Mouse (Mus musculus) spleen, postnatal 4 days (tissue): ENCODE results near the gene Kcnc4.

ENCODE experiments used
- DNase-seq, 2 experiments: peaks; one replicate each; pipeline ENCODE4 v3.0.0; 2022; ENCODE audit warnings: low spot score in 2 of 2

Gene Kcnc4

DNA sequence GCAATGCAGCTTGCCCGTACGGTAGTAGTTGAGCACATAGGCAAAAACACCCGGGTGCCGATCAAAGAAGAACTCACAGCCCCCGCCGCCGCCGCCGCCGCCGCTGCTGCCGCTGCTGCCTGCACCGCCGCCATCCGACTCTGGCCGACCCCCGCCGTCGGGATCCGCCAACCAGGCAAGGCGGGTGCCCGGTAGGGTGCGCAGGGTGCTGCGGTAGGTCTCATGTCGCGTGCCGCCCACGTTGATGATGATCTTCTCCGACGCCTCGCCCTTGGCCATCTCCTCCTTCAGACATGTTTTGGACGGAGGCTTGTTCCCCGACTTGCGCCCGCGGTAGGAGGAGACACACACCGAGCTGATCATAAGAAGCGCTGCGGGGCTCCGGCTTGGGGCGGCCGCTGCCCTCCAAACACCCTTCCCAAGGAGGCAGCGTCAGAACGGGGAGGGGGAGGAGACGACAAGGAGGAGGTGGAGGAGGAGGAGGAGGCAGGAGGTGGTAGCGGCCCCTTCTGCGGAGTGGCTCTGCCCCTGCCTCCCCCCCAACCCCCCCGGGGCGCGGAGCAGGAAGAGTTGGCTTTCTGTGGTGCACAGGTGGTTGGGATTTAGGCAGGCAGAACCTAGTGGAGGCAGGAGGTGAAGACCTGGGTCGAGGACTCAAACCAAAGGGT is 690 bp downstream of the Kcnc4 start:
- no peak for DNase-seq

DNA sequence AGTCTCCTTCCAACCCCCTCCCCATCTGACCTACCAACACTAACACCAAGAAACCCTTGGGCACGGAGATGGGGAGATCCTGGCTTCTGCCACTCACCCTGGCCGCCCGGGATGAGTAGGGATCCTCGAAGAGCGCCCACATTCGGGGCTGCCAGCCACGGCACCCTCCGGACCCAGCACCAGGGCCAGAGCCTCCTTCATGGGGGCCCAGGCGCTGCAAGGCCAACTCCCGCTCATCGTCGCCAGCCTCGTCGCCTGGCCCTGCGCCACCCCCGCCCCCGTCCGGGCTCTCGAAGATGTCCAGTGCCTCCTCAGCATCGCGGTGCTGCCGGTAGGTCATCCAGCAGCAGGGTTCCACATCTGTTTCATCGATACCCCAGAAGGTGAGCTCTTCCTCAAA is 1.2 kb downstream of the Kcnc4 start:
- DNase-seq, result no peak

DNA sequence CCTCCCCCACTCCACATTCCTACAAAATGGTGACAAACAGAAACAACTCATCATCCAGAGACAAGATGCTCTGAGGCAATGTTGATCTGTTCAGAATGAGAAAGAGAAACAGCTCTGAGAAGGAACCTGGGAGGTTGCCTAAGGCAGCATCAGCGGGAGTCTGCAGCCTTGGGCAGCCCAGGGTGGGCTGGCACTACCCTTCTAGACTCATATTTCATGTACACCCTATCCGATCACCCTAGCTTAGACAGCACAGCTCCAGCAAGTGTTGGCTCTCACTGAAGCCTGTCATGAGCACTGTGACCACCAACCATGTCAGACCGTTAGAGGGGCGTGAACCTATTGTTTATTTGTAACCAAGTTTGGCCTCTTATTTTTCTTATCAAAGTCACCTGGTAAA is 5.1 kb downstream of the Kcnc4 start:
- DNase-seq, result no peak

DNA sequence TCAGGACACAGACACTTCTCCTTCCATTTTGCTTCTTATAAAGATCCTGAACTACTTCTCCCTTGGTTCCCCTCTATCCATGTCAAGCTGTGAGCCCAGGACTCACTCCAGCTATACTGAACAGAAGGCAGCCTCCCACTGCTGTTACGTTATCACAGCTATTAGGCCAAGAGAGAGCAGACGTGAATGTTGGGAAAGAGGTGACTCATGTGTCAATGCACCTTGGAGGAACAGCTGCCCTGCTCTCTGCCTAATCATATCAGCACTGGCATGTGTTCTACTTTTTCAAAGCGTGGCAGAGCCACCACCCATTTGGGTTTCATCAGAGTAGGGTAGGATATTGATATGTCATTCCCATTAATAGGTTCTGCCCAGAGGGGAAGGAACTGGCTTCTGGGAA is 12.5 kb downstream of the Kcnc4 start:
- no peak for DNase-seq

DNA sequence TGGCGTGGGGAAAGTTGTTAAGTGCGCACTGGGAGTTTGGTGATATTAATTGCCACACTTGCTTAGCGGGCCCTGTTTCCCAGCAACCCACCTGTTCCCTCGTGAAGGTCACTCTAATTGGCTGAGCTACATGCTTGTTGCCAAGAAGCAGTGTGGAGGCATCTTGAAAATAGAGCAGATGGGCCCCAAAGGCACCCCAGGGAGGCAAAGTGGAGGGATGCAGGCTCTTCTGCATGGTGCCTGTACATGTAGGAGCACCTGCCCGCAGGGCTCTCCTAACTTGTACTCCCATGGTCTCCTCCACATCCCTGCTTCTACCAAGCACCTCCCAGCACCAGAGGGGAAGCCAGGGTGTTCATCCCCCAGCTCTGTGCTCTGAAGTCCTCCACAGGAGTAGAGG is 15.5 kb downstream of the Kcnc4 start:
- no peak for DNase-seq

DNA sequence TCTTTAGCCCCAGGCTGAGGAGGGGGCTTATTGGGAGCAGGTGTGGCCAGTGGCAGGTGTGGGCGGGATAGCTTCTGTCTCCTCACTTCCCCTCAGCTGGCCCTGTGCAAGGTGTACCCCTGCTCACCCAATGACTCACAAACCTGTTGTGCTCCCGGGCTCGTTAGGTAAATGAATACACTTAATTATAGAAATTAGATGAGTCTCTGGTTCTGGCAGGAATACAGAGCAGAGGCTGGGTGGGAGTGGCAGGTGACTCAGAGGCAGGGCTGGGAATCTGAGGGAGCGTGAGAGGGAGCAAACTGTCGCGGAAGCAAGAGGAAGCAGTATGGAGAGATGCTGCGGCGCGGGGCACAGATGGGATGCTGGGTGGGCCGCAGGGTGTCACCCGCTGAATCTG is 17.2 kb downstream of the Kcnc4 start:
- DNase-seq, result no peak

DNA sequence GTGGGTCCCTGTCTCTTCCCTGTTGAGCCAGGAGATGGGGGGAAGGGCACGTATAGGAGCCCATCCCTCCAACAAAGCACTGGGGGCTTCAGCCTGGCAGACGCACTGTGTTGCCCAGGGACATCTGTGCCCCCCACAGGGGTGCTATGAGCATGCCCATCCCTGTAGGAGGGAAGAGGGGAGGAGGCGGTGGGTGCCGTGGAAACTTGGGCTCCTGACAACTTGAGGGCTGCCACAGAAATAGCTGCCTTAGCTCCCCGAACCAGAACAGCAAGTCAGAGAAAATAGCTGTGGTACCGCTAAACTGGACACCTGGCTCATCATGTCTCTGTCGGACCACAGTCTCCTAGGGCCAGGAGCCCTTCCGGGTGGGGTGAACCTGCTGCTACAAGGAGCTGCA is 18.0 kb downstream of the Kcnc4 start:
- no peak for DNase-seq

DNA sequence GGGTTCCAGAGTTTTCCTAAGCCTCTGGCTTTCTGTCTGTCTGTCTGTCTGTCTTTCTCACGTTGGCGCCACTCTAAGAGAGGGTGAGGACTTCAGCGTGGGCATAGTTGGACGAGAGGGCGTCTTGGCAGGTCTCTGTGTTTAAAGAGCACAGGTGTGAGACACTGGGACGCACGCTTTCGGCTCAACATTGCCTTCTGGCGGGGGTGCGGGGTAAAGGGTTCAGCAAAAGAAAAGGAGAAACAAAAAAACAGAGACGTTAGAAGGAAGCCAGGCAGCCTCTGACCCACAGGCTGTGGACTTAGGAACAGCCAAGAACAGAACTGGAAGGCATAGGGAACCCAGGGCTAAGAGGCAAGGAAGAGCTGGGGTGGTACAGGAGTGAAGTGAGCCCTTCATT is 20.1 kb downstream of the Kcnc4 start:
- no peak for DNase-seq

DNA sequence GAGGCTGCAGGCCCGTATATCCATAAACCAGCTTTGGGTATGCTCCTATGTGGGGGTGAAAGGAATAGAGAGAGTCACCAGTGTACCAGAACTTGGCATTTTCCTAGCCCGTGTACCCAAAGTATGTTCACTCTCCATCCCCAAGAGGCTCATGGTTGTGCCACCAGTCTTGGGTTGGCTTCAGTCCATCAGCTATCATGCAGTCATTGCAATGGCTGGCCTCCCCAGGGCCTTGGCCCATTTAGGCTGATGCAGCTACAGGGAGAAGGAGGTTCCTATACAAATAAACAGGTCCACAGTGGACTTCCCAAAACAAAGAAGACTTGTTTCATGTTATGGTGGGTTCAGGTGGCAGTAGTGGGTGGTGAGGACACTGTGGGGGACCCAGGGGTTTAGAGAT is 21.7 kb downstream of the Kcnc4 start:
- DNase-seq, result no peak

DNA sequence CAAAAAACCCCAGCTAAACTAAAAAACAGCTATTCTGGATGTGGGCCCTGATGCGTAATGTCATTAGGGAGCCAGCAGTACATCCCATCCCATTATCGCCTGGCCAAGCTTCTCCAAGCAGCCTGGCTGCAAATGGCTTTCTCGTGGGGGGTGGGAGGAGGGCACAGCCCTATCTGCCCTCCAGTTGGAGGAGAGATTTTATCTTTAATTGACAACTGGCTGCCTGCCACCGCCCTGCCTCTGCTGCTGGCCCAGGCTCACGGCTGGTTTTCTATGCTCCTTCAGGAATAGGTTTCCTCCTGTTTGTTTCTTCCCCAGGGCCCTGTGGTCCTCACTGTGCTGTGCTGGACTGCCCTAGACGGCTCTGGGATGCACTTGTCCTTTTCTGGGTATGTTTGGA is 22.9 kb downstream of the Kcnc4 start:
- no peak for DNase-seq

DNA sequence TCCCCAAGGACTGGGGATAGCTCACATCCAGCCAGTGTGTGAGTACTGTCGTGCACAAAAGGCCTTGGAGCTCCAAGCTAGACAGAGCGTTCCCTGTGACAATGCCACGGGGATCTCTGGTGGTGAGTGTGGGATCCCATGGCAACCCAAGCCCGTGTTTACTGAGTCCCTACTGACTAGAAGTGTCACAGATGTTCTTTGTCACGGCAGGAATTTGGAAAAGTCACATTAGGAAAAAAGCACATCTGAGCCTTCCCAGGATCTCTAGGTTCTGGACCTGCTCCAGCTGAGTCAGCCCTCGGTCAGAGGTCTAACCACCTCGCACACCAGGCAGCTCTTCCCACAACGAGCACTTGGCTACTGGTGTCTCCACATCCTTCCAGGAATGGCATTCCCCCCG is 25.7 kb downstream of the Kcnc4 start:
- DNase-seq, result no peak

DNA sequence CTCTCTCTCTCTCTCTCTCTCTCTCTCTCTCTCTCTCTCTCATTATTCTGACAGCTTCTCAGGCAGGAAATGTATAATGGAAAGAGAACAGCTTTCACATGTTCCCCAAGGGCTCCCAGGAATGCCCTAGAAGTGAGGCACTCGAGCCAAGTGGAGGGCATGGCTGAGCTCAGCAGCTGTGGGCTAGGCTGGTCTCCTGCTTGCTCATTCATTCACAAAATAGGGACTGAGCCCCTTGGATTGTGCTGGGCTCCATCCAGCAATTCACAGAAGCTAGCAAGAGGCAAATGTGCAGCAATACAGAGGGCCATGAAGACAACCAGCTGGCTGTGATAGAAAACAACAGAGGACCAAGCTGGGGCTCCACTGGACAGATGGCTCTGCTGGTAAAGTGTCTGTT is 28.1 kb downstream of the Kcnc4 start:
- DNase-seq, result no peak

DNA sequence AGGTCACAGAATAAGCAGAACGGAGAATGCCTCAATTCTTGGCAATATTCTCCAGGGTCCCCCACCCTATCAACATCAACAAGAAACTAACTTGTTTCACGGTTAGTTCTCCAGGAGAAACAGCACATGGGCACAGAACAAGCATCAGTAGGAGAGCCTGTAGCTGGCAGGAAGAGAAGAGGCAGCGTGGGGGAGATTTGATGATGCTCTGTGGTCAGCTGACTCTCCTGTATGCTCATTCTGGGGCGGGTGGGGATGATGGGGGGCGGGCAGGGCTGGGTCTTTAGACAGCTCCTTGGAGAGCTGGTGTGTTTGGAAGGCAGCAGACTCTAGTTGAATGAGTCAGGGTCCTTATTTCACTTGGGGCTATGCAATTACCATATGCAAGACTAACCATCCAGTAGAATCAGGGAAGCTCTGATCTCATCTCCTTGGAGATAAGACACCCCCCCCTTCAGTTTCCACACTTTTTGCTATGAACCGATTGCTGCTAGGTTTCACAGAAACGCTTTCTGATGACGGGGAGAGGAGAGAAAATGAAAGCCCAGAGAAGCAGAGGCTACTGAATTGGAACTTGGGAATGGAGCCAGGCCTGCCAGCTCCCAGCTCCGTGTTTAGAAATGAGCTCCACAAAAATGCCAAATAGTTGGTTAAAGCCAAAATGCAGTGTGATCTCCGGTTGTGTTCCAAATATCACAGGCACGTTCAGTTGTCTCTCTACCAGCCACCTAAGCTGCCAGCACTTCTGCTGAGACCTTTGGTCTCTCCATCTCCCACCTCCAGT is 34.9 kb downstream of the Kcnc4 start:
- no peak for DNase-seq

DNA sequence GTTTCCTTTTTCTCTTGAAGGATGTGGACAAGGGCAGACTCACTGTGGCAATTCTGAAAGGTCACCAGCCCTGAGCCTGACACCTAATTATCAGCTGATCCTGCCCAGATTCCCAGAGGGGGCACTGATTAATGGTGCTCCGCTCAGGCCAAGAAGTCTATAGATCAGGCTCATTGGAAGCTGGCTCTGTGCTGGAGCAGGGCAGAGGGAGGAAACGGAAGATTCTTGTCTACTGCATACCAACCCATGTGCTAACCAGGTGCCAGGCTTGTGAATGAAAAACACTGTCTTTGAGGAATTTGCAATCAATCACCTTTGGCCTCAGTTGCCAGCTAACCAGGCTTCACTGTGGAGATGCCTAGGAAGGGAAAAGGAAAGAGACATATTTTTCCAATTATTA is 39.2 kb downstream of the Kcnc4 start:
- DNase-seq, result no peak

DNA sequence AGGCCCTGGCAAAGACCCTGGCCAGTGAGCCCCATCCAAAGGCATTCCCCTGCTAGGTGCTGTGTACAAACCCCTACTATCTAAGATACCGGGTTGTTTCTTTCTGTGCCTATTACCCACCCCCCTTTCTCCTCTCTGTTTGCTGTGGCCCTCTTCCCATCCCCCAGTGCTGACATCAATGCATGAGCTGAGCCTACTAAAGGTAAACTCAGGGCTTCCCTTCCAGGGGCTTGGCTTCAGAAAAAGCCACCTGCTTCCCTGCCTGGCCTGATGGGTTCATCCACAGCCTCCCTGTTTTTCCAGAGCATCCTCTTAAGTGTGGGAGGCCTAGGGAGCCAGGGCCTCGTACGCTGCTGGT is 42.1 kb downstream of the Kcnc4 start:
- no peak for DNase-seq

DNA sequence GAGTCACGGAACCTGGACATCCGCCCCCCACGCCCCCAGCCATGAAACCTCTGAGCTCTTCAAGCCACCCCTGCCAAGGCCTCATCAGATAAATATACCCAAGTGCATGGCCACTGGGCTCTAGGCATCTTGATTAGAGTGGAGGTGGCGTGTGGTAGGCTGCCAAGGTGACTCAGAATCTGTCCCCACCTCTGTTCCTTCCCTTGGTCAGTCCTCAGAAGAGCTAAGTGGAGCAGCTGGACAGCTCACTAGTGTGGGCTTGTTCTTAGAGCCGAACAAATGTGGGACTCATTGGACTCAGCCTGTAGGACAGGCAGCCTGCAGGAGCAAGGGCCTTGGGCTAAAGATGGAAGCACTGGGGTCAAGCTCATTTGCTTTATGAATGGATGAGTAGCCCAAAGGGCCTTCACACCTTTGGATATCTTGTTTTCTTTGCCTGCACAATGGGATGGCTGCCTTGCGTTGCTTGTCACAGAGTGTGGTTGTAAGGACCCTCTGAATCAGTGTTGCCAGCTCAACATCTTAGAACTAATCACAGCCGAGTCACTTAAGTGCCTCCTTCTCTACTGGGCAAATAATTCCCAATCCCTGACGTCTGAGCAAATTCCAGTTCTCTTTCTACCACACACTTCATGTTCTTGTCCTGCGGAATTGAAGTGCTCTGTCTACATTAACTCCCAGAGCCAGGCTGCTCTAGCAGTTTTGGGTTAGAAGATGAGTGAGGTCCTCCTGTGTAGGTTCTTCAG is 42.6 kb downstream of the Kcnc4 start:
- DNase-seq, result no peak

DNA sequence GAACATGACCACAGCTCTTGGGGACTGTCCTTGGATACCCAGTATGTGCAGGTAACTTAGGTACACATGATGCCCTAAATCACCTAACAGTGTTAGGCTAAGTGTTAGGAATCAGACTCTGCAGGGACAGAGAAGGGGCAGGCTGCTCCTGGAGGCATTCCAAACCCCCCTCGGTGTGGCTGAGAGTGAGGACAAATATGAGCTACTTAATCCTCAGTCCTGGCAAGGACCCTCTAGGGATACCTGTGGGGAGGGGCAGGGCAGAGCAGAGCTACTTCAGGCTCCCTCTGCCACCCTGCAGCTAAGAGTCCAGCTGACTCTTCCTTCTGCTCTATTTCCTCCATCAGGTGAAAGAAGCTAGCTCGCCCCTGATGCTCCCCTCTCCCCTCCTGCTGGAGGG is 46.3 kb downstream of the Kcnc4 start:
- DNase-seq, result no peak

DNA sequence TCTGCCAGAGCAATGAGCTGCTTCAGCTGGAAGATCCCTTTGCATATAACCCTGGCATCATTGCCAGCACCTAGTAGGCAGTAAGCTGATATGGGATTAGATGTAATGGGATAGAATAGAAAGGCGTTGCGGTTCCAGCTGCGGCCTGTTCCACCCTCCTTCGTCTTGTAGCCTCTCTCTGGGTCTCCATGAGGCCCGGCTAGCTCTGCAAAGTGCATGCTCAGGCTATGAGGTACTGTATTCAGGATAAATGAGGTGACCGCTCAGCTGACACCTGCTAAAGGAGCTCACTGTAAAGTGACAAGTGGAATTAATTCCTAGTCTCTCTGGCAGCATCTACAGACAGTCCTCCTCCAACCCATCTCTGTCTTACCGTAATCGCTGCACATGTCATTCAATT is 46.8 kb downstream of the Kcnc4 start:
- no peak for DNase-seq

DNA sequence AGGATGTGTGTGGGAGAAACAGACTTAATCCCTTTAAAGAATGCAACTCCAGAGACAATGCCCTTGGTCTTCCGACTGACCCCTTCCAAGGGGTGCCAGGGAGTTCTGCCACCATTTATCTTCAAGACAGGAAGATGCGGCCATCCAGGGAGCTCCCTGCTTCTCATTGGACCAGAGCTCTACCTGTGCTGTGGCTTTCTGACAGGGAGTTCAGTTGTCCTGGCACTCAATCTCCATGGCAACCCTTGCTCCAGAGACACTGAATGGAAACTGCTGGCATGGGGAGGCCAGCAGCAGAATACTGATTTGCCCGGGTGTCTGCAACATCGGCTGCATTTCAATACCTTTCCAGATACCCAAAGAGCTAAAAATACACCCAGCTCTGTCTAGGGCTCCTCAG is 47.7 kb downstream of the Kcnc4 start:
- DNase-seq, result no peak

DNA sequence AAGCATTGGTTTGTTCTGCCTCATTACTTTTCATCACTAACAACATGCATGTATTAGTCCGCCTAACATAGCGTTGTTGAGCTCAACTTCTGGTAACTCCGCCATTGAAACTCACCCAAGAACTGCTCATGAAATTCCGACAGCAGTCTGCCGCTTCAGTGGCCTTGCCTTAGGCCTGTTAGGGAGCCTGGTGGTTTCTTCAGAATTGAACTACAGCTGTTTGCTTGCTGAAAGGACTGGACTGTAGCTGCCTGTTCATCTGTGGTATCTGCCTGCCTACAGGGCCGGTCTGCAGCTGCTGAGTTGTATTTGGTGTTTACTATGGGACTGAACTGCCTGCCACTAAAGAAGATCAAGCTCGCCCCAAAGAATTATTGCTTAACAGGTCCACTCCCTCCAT is 58.0 kb downstream of the Kcnc4 start:
- no peak for DNase-seq

DNA sequence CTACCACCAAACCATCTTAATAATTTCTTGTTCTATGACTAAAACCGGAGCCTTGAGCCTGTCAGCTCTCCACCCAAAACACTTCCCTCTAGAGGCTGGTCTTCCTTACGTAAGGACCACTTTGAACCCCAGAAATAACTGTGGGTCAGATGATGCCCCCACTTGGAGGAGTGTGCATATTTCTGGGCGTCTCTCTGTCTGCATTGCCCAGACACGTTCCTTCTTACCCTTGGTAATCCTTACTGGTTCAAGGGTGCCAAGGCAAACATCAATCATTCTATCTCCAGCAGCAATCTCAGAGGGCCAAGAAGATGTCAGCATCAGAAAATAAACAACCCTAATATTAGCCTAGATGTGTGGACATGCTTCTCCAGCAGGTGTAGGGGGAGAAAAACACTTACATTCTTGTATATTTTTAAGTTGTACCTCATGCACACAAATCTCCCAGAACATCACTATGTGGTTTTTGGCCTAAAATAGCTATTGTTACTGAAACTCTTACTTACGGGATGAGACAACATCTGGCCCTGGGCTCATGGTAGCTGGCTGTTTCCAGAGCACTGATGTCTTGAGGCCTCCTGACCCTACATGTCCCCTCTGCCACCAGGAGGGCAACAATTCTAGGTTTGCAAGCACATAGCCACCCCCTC is 59.2 kb downstream of the Kcnc4 start:
- no peak for DNase-seq

DNA sequence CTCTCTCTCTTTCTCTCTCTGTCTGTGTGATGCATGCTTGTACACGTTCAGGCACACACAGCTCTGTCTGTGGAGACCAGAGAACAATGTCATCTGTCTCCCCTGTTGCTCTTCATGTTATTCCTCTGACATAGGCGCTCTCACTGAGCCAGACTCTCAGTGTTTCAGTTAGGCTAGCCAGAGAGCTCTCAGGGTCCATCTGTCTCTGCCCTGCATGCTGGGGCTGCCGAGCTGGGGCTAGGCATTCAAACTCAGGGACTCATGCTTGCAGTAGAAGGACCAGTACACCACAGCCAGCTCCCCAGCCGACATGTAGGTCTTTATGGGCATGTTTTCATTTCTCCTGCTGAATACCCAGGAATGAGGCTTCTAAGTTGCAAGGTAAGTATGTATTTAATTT is 68.2 kb downstream of the Kcnc4 start:
- DNase-seq, result no peak
